Mouse (Mus musculus) limb, embryonic 12.5 days (tissue): ENCODE measurements at regions not wholly inside any gene's neighbourhood (a gene's known extent, or its start where the extent isn't known, plus 50 kb on each side); places are given as distances from the start of the nearest gene placed in this dataset.

Experiments
- ATAC-seq: fragments of 200-750 bp; cut with Nextera tagmentation; 2 replicates; pipeline ENCODE4 v1.8.0; 2017; ENCODE audit warnings: low read depth, moderate TSS enrichment; ENCODE audit not compliant: insufficient number of reproducible peaks, insufficient read depth, low FRiP score, low TSS enrichment
- H3K27ac ChIP-seq: fragments of 300-500 bp; sonication (generic); 2 replicates; pipeline ENCODE4 v1.5.1; 2016; ENCODE audit warnings: mild to moderate bottlenecking, moderate library complexity
- H3K27me3 ChIP-seq: fragments of 300-500 bp; sonication (generic); 2 replicates; pipeline ENCODE4 v1.6.1; 2016; ENCODE audit warnings: mild to moderate bottlenecking, moderate library complexity
- H3K36me3 ChIP-seq: fragments of 300-500 bp; sonication (generic); 2 replicates; pipeline ENCODE4 v1.6.1; 2016; ENCODE audit warnings: mild to moderate bottlenecking, moderate library complexity
- H3K4me1 ChIP-seq: fragments of 300-500 bp; sonication (generic); replicated peaks from 2 replicates; pipeline ENCODE4 v1.6.1; 2016
- H3K4me2 ChIP-seq: fragments of 300-500 bp; sonication (generic); 2 replicates; pipeline ENCODE4 v1.6.1; 2016; ENCODE audit warnings: mild to moderate bottlenecking, moderate library complexity
- H3K4me3 ChIP-seq: fragments of 300-500 bp; sonication (generic); replicated peaks from 2 replicates; pipeline ENCODE4 v1.5.1; 2016; ENCODE audit warnings: mild to moderate bottlenecking
- H3K9ac ChIP-seq: fragments of 300-500 bp; sonication (generic); replicated peaks from 2 replicates; pipeline ENCODE4 v1.6.1; 2016; ENCODE audit warnings: mild to moderate bottlenecking, moderate library complexity
- H3K9me3 ChIP-seq: fragments of 300-500 bp; sonication (generic); 2 replicates; pipeline ENCODE4 v1.6.1; 2016; ENCODE audit warnings: mild to moderate bottlenecking, moderate library complexity
- WGBS: fragments of 180-500 bp; shearing (Covaris S2); methylation state at CpG from one replicate; pipeline ENCODE4 v1.1.7; 2016; 5-methylcytosine and 5-hydroxymethylcytosine counted together

DNA sequence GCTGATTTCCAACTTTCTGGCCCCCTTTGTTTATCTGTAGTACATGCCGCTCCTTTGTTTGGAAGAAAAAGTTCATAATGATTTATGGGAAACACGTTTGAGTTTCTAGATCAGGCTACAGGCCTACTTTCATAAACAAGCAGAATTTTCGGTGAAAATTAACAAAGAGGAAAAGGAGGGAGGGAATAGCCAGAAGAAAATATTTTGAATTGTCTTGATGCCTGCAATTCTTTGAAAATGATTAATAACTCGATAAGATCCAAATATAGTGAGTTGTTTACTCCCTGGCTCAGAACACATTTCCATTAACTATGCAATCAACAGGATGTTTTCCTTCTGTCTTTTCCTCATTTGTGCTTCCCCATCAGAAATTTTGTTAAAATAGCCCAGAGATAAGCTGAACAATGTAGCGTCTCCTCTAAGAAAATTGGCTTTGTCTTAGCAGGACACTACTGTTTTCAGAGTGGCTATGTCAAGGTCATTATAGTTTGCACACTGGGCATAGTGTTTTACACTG lies 328.7 kb upstream of the Mmadhc start:
- H3K27ac ChIP-seq: no peak overlapping the region
- H3K9me3 ChIP-seq: no peaks in the 10 kb centered on the region
- WGBS: 84% methylated on average over 5 of the region's 5 CpGs
- no peak for ATAC-seq
- H3K36me3 ChIP-seq: no peaks in the 10 kb centered on the region
- no peak overlapping the region for H3K4me2 ChIP-seq
- H3K9ac ChIP-seq: no peak overlapping the region
- no peaks in the 10 kb centered on the region for H3K4me1 ChIP-seq
- no peaks in the 10 kb centered on the region for H3K27me3 ChIP-seq
- no peak overlapping the region for H3K4me3 ChIP-seq

DNA sequence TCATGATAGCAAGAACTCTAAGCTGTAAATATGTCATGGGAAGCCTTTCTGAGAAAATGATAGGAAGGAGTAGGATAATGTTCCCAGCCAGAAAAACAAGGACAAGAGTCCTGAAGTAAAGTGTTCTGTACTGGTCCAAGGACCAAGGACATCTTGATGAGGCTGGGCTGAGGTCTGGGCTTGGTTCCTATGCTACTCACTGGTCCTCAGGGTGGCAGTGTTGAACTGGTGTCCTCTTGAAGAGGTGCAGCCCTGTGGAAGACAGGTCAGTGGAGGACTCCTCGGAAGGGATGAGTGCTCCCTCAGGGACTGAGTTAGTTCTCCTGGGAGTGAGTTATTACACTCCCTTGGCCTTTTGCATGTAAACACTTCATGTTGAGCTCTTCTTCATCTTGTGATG lies 312.5 kb upstream of the Mmadhc start:
- H3K27me3 ChIP-seq: no peaks in the 10 kb centered on the region
- no peak overlapping the region for H3K9ac ChIP-seq
- H3K4me2 ChIP-seq: no peak overlapping the region
- WGBS: 59% methylated on average over 1 of the region's 1 CpGs
- no peak overlapping the region for H3K27ac ChIP-seq
- no peaks in the 10 kb centered on the region for H3K36me3 ChIP-seq
- H3K9me3 ChIP-seq: no peaks in the 10 kb centered on the region
- no peaks in the 10 kb centered on the region for H3K4me1 ChIP-seq
- no peak for ATAC-seq
- no peak overlapping the region for H3K4me3 ChIP-seq

DNA sequence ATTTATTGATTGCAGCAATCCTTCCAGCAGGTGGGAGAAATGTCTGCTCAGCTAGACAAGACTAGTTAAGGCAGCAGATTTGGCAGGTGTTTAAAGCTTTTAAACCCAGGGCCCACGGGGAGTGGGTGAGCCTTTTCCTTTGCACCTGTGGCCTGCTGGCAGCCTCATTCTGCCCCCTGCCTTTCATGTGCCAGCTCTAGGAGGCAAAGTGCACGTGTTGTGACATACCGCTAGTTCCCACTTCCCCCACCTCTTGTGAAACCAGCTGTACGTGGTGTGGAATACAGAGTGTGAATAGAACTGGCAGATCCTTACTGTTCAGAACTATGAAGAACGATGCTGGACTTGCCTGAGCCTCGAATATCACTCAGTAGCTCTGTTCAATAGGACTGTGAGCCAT lies 292.6 kb upstream of the Mmadhc start:
- no peak overlapping the region for H3K27ac ChIP-seq
- ATAC-seq: no peak
- H3K36me3 ChIP-seq: no peaks in the 10 kb centered on the region
- WGBS: 49% methylated on average over 6 of the region's 6 CpGs
- peaks cover 20% of the 10 kb centered on the region for H3K4me1 ChIP-seq
- H3K4me2 ChIP-seq: no peak overlapping the region
- H3K4me3 ChIP-seq: no peak overlapping the region
- no peak overlapping the region for H3K9ac ChIP-seq
- H3K27me3 ChIP-seq: no peaks in the 10 kb centered on the region
- H3K9me3 ChIP-seq: no peaks in the 10 kb centered on the region

DNA sequence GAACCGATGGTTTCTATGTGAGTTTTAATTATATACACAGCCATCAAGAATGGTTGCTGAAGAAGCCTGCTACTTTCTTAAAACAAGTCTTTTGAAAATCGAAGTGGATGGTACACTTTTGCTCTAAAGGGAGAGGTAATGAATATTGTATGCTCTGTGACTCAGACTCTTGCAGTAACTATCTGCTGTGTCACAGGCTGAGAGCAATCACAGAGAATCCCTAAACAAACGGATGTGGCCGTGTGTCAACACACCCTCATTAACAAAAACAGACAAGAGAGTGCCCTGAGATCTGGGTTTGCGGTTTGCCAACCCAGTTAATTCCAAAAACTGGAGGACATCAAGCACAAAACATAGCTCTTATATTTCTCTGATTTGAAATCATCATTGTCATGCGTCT lies 292.1 kb upstream of the Mmadhc start:
- 72% methylated on average over 6 of the region's 6 CpGs for WGBS

DNA sequence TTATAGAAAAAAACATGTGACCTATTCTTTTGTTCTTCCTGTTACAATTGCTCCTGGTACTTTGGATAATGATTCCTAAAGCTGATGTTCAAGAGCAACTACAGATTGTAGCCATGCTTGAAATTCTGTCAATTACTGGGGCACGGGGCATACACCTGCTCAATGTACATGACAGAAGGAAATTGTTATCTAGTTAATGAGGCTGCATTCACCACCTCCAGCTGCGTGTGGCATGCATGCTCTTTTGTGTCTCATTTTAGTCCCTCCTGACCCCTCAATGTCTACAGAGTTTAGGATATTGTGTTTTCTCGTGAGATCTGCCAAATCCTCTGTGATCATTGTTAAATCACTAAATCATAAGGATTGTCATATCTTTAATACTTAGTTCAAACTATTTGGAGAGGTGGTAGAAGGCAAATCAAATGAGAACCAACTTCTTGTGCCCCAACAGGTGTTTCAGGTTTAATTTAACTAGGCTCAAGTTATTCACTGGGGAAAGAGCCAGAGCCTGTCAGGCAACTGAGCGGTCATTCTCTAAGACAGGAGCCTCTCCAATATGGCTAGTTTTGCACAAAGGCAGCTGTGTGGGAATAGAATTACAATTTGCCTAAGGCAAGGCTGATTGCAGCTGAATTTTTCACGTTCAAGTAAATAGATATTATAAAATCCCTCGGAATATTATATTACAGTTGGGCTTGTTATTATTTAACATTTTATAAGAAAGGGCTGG lies 289.9 kb upstream of the Mmadhc start:
- Histone ChIP-seq H3K9ac (no peak overlapping the region), H3K4me2 (no peak overlapping the region), H3K36me3 (no peaks in the 10 kb centered on the region), H3K9me3 (no peaks in the 10 kb centered on the region), H3K27me3 (no peaks in the 10 kb centered on the region), H3K27ac (no peak overlapping the region), H3K4me3 (no peak overlapping the region), H3K4me1 (peaks cover 20% of the 10 kb centered on the region)
- ATAC-seq: no peak; the same call in 1 of the 2 replicates
- WGBS: 35% methylated on average over 6 of the region's 6 CpGs

More for the DNA sequence above, 292.1 kb upstream of the Mmadhc start:
- peaks cover 20% of the 10 kb centered on the region for H3K4me1 ChIP-seq
- no peaks in the 10 kb centered on the region for H3K9me3 ChIP-seq
- no peak overlapping the region for H3K27ac ChIP-seq
- H3K27me3 ChIP-seq: no peaks in the 10 kb centered on the region
- no peak overlapping the region for H3K4me2 ChIP-seq
- ATAC-seq: no peak
- H3K4me3 ChIP-seq: no peak overlapping the region
- no peak overlapping the region for H3K9ac ChIP-seq
- H3K36me3 ChIP-seq: no peaks in the 10 kb centered on the region

DNA sequence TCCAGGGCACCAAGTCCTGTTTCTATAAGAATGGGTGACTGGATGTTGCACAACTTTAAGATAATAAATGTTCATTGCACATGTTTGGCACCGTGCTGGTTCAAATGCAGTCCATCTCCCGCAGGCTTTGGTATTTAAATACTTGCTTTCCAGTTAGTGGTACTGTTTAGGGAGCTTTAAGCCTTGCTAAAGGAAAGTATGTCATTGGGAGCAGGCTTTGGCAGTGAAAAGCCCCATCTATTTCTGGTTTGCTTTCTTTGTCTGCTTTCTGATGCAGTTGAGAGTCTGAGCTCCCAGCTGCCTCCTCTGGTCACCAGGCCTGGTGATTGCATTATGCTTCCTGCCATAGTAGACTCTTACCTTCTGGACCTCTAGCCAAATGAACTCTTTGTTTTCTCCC lies 283.0 kb upstream of the Mmadhc start:
- Histone ChIP-seq H3K36me3 (no peaks in the 10 kb centered on the region), H3K9me3 (no peaks in the 10 kb centered on the region), H3K4me1 (no peaks in the 10 kb centered on the region), H3K9ac (no peak overlapping the region), H3K27ac (no peak overlapping the region), H3K4me2 (no peak overlapping the region), H3K27me3 (no peaks in the 10 kb centered on the region), H3K4me3 (no peak overlapping the region)
- no peak for ATAC-seq
- 77% methylated on average over 2 of the region's 2 CpGs for WGBS

DNA sequence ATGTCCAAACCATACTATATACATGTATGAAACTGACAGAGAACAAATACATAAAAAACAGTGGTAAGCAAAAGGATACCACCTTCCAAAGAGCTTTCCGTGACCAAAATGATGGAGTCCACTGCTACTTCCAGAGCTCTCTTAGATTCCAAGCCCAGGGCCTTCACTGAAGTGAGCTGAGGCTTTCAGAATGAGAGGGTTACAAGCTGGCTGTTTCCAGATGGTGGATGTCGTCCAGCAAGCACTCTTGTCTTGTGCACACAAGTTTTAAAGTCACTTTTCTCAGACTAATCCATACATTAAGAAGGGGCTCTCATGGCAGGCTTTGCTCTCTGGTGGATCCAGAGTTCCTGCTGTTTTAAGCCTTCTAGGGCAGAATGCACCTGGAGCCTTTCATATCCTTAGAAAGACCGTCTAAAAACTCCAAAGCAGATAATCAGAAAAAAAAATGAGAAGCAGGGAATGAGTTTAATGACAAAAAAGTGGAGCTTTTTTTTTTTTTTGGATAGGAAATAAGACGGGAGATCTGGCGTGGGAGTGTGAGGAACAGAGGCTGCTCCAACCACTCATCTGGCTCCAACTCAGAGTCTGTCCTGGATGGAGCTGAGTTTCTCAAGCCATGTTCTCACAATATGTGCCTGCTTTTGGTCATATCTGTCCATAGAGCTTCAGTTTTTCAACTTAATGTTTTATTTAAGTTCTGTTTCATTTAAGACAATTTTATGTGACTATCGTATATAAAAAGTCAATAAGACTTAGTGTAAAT lies 281.9 kb upstream of the Mmadhc start:
- ATAC-seq: no peak
- H3K9ac ChIP-seq: no peak overlapping the region
- H3K27ac ChIP-seq: no peak overlapping the region
- no peak overlapping the region for H3K4me3 ChIP-seq
- no peaks in the 10 kb centered on the region for H3K36me3 ChIP-seq
- WGBS: 64% methylated on average over 6 of the region's 6 CpGs
- no peaks in the 10 kb centered on the region for H3K27me3 ChIP-seq
- H3K4me1 ChIP-seq: no peaks in the 10 kb centered on the region
- no peak overlapping the region for H3K4me2 ChIP-seq
- H3K9me3 ChIP-seq: no peaks in the 10 kb centered on the region

DNA sequence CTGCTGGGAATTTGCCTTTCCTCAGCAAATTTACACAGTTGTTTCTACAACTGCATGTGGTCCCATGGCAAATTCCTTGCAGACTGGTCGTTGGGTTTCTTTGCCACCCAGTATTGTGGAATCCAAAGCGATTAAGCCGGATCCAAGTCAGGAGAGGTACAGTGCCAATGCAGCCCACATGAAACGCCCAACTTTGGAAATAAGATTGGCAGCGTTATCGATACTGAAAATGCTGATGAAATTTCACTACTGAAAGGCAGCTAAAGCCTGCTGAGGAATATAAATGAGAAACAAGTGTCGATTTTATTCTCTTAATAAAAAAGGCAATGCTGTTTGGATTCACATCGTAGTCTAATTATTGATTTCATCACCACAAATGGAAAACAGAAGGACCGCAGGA lies 281.1 kb upstream of the Mmadhc start:
- 87% methylated on average over 9 of the region's 9 CpGs for WGBS
- no peaks in the 10 kb centered on the region for H3K9me3 ChIP-seq
- no peak for ATAC-seq
- no peak overlapping the region for H3K4me3 ChIP-seq
- H3K4me1 ChIP-seq: 0 out of 2 replicates have a peak, but pooled peaks cover 3% of the 10 kb centered on the region
- H3K27me3 ChIP-seq: no peaks in the 10 kb centered on the region
- H3K36me3 ChIP-seq: no peaks in the 10 kb centered on the region
- no peak overlapping the region for H3K4me2 ChIP-seq
- H3K9ac ChIP-seq: no peak overlapping the region
- H3K27ac ChIP-seq: no peak overlapping the region

DNA sequence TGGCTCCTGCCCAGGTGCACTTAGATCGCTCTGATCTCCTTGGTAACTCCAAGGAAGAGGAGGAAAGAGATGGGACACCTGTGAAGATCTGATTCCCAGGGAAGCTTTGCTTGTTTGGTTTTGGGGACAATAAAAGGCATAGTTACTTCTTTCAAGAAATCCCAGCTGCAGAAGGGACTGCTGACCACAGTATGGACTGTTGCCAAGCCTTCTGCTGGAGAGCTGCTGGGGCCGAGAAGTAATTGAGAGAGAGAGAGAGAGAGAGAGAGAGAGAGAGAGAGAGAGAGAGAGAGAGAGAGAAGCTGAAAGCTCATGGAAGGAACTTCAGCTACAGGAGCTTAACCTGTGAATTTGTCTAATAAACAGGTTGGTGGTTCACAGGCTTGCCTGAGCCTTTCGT lies 276.9 kb upstream of the Mmadhc start:
- no peak overlapping the region for H3K9ac ChIP-seq
- H3K27ac ChIP-seq: no peak overlapping the region
- no peak overlapping the region for H3K4me2 ChIP-seq
- H3K27me3 ChIP-seq: no peaks in the 10 kb centered on the region
- 58% methylated on average over 3 of the region's 3 CpGs for WGBS
- no peak overlapping the region for H3K4me3 ChIP-seq
- H3K4me1 ChIP-seq: 0 out of 2 replicates have a peak, but pooled peaks cover 3% of the 10 kb centered on the region
- H3K9me3 ChIP-seq: no peaks in the 10 kb centered on the region
- no peak for ATAC-seq
- H3K36me3 ChIP-seq: no peaks in the 10 kb centered on the region

DNA sequence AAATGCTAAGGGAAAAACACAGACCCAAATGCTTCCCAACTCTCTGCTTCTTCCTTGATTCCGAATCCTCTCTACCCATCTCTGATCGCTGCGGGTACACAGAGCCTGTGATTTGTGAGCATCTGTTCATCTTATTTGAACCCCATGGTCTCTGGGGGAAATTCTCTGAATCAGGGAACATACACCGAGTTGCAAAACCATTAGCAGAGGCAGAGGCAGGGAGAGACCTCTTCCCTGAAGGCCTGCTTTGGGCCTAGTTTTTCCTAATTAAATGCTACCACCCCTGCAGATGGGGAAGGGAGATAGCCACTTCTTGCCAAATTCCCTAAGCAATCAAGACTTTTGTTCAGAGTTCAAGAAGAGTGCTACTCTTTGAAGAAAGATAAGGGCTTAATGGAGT lies 274.4 kb upstream of the Mmadhc start:
- Histone ChIP-seq H3K9ac (no peak overlapping the region), H3K9me3 (no peaks in the 10 kb centered on the region), H3K27ac (no peak overlapping the region), H3K36me3 (no peaks in the 10 kb centered on the region), H3K4me3 (no peak overlapping the region), H3K4me2 (no peak overlapping the region), H3K4me1 (0 out of 2 replicates have a peak, but pooled peaks cover 3% of the 10 kb centered on the region), H3K27me3 (no peaks in the 10 kb centered on the region)
- ATAC-seq: no peak
- WGBS: 83% methylated on average over 4 of the region's 4 CpGs

DNA sequence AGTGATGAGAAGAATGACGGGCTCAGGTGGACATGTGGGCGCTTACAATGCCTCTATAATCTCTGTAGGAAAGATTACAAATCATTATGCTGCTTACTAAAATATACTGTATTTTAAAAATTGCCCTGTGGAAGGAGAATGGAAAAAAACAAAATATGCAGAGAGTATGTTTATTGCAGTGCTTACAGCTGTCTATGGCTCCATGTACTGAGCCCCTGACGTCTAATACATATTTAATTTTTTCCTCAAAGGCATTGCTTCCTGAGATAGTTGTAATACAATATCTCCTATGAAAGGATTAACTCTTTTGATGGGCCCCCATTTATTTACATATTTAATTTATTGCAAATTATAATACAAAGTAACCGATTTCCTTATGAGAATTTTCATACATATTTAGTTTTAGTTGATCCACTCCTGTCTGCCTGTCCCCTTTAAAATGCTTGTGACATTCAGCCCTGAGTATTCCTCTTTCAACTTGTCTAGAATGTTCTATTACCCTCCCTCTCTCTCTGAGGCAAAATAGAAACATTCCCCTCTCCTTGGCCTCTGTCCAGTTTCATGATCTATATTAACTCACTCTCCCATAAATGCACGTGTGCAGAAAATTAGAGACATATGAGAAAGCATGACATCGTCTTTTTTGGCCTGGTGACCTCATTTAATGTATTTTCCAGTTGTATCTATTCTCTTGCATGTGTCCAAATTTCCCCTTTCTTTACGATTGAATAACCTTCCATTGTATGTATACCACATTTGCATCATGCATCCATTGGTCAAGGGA lies 273.1 kb upstream of the Mmadhc start:
- Histone ChIP-seq H3K4me3 (no peak overlapping the region), H3K36me3 (no peaks in the 10 kb centered on the region), H3K27me3 (no peaks in the 10 kb centered on the region), H3K9ac (no peak overlapping the region), H3K27ac (no peak overlapping the region), H3K4me2 (no peak overlapping the region), H3K4me1 (0 out of 2 replicates have a peak, but pooled peaks cover 3% of the 10 kb centered on the region), H3K9me3 (no peaks in the 10 kb centered on the region)
- 69% methylated on average over 7 of the region's 7 CpGs for WGBS
- no peak for ATAC-seq
